Mouse (Mus musculus) lung, adult 18-20 months (tissue): ENCODE data around the gene Ccdc116.
"Not testable (repeated sequence)": the region's sequence is repeated elsewhere in the genome, so short reads cannot be mapped to it uniquely, and the experiment has no call there.

Source experiments
- DNase-seq, 2 experiments: peaks; one replicate each; pipeline ENCODE4 v3.0.0; 2022; ENCODE audit warnings: mixed read lengths in 2 of 2

Ccdc116 gene

DNA sequence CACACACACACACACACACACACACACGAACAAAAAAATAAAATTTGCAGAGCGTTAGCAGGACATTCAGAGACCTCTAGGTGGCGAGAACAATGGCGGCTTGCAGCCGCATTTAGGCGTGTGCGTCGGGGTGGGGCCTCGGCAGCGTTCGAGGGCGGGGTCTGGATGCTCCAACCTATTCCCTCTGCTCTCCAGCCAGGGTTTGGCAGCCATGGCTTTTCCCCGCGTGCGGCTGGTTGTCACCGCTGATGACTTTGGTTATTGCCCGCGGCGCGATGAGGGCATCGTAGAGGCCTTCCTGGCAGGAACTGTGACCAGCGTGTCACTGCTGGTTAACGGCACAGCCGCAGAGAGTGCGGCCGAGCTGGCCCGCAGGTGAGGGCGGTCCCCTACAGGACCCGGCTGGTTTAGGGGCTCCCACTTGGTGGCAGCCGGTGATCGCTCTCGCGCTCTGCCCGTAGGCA, at the start of gene Ccdc116:
Gene Ccdc116 (minus strand): TSS at position 458 of the 464 bp plus-strand sequence.
- DNase-seq: peak; percentile 73 to 82

GRCm38 (mm10) chr16:17193823-17194222, 46.8 kb upstream of the Ccdc116 start:
- DNase-seq: no peak

GRCm38 (mm10) chr16:17185475-17185874, 38.4 kb upstream of the Ccdc116 start:
- no peak for DNase-seq

DNA sequence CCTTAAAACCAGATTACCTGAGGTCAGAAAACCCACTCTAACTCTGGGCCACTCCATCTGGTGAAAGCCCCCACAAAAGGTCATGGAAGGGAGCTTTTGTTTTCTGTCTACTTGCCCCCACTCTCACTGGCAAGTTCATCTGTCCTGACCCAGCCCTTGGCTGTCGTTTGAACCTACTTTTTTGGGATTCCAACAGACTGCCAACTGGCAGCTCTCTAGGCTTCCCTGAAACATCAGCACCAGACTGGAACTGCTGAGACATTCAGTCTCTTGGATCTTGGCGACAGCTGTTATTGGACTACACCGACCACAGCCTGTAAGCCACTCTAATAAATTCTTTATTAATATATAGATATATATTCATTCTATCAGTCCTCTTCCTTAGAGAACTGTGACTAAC, 36.0 kb upstream of the Ccdc116 start:
- no peak for DNase-seq

DNA sequence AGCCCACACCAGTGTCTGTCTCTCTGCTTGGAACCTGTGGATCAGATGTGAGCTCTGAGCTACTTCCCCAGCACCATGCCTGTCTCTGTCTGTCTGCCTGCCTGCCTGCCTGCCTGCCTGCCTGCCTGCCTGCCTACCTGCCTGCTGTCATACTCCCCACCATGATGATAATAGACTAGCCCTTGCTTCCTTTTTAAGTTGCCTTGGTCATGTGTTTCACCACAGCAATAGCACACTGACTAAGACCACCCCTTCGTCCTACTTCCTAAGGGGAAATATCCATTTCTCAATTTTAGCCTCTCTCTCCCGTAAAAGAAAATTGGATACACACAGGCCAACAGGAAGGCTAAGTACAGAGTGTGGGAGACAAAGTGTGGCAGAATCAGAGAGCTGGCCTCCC, 35.1 kb upstream of the Ccdc116 start:
- DNase-seq: no peak

DNA sequence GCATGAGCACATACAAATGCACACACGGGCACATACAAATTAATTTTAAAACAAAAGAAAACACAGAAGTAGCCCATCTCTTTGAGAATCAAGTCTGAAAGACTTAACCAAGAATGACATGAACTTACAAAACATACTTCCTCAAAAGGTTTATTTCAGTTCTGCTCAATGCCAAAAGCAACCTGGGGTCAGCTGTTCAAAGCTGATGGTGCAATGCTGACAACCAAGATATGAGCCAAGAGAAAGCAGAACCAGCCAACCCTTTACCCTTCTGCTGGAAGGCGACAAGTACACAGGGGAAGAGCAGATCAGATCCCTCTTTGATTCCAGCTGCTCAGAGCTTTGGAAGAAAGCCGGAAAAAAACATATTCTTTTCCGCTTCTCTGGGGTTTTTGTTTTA, 34.4 kb upstream of the Ccdc116 start:
- DNase-seq: peak; percentile 54 to 63

GRCm38 (mm10) chr16:17179706-17180105, 32.7 kb upstream of the Ccdc116 start:
- DNase-seq: no peak

- DNase-seq: no peak
Measured at GRCm38 (mm10) chr16:17177623-17178170, 30.7 kb upstream of the Ccdc116 start.

DNA sequence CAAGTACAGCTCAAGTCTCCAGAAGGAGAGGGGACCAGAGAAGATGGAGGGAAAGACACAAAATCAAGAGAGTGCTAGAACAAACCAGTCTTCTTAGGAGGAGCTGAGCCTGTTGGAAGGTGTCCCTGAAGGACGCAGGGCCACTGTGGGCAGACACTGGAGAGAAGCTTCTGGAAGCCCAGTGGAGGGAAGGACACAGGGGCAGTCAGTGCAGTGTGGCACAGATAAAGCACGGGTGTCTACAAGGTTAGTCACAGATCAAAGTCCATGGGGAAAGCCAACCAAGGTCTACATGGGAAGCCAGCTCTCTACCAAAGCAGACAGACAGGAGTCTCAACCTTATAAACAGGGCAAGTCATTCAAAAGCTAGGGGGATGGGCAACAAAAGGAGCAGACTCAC, 28.7 kb upstream of the Ccdc116 start:
- DNase-seq: no peak

GRCm38 (mm10) chr16:17168049-17168448, 21.0 kb upstream of the Ccdc116 start:
- DNase-seq: peak in 1 of 2 experiments; percentile 38

- no peak for DNase-seq
Measured at GRCm38 (mm10) chr16:17167179-17167578, 20.1 kb upstream of the Ccdc116 start.

- DNase-seq: not testable (repeated sequence)
Measured at GRCm38 (mm10) chr16:17165478-17165877, 18.4 kb upstream of the Ccdc116 start.

DNA sequence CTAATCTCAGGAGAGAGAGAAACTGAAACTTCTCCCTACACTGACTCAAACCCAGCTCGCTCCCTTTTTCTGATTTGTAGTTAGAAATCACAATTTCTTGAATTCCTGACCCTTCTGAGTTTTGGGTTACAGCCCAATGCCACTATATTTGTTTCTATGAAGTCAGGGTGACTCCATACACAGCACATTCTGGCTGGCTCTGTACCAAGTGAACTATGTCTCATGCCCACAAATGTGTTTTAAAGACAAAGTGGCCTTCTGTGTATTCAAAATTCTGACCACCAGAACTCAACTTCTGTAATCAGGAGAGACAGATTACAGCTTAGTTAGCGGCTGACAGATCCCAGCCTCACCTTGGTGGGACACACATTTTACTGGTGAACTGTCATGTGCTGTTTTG, 7.3 kb upstream of the Ccdc116 start:
- DNase-seq: no peak

DNA sequence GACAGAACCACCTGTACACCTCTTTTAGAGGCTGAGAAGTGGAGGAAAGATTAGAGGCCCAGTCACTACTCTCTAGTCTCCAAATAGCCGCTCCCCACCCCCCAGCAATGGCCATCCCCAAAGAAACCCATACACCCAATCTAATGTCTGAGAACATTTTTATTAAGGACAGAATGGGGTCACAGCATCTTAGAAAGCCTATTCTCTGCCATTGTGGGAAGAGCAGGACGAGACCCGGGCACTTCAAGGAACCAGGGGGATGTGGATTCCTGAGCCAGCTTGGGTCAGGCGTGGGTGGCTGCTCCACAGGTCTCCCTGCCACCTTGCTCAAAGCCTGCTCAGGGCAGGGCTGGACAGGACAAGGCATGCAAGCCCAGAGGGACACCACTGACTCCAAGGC, 4.8 kb upstream of the Ccdc116 start:
- no peak for DNase-seq

DNA sequence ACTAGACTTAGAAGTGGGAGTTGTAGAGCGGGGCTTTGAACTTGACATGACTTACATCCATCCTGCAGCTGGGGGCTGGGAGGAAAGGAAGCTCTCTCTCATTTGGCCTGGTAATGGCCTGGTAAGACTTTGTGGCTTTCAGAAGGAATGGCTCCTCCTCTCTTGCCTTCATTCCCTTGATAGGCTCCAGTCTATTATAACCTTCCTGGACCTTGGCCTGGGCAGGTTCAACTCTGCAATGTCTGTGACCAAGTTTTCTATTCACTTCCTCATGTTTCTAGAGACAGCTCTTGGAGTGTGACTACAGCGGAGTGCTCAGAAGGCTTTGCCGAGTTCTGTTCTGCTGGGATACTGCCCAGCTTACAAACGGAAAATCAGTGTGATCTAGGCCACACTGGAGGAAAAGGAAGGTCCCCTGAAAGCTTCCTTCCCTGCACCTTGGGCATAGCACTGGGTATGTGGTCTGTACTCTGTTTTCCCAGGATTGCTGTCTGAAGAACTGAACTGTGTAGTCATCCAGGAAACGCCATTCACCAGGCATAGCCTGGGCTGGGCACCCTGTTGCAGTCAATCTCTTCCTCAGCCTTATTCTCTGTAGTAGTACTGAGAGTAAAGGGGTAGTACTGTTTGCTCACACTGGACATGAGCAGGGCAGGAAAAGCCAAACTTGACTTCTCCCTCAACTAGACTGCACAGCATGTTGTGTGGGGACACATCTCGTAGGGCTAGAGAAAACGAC, 3.7 kb upstream of the Ccdc116 start:
- DNase-seq: no peak

DNA sequence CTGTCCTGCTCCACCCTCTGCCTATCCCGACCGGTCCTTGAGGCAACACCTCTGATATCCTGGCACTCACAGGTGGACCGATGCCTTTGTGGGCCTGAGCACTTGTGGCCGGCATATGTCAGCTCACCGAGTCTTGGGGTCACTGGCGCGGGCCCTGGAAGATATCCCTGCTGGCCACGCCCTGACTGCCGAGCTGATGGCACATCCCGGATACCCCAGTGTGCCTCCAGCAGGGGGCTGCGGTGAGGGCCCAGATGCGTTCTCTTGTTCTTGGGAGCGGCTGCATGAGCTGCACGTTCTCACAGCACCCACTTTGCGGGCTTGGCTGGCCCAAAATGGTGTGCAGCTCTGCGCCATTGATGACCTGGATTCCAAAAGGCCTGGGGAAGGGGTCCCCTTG, 1.1 kb upstream of the Ccdc116 start:
- no peak for DNase-seq

DNA sequence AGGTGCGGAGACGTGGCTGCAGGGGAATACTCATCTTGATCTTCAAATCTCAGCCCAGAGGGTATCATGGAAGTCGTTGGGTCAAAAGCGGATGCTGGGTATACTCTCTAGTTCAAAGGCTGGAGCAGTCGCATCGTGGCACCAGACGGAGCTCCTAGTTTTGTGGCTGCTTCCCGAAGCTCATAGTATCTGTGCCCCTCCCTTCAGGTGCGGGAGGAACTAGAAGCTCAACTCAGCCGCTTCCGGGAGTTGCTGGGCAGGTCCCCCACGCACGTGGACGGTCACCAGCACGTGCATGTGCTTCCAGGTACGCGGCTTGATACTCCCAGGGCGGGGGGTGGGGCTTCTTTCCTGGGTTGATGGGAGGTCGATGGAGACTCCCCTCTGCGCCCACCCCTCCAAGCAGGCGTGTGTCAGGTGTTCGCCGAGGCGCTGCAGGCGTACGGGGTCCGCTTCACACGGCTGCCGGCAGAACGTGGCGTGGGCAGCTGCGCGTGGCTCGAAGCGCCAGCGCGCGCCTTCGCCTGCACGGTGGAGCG, 431 bp upstream of the Ccdc116 start:
- DNase-seq: peak; percentile 33 to 50

DNA sequence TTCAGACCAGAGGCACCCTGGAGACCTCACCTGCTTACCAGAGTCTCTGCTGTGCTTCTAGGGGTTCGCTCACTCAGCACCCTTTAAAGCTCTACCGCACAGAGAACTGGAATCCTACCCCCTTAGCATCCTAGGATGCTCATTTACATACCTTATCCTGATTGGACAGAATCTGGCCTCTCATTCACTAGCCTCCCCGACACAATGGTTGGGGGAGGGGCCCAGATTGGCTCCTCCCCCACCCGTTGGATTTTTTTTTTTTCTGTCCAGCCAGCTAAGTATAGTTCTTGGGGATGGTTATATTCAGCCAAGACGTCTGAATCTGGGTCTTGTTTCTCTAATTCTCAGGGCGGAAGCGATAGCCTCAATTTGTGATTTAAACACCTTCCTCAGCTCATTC, 2.7 kb downstream of the Ccdc116 start, which contains the start of gene Ydjc:
Gene Ydjc (plus strand): TSS at position 283 of the 400 bp plus-strand sequence.
- no peak for DNase-seq

GRCm38 (mm10) chr16:17137355-17137754, 9.7 kb downstream of the Ccdc116 start:
- DNase-seq: no peak

GRCm38 (mm10) chr16:17132906-17133200, 14.2 kb downstream of the Ccdc116 start:
- no peak for DNase-seq

- DNase-seq: peak; percentile 98
Measured at GRCm38 (mm10) chr16:17132089-17132905, 14.7 kb downstream of the Ccdc116 start, which contains the start of gene Sdf2l1. Sdf2l1 (minus strand) TSS chr16:17132383.

GRCm38 (mm10) chr16:17131191-17132088, 15.6 kb downstream of the Ccdc116 start:
- DNase-seq: peak; percentile 14 to 16
